Mouse (Mus musculus): Measurements from ENCODE around the gene Disp3.

DNA sequence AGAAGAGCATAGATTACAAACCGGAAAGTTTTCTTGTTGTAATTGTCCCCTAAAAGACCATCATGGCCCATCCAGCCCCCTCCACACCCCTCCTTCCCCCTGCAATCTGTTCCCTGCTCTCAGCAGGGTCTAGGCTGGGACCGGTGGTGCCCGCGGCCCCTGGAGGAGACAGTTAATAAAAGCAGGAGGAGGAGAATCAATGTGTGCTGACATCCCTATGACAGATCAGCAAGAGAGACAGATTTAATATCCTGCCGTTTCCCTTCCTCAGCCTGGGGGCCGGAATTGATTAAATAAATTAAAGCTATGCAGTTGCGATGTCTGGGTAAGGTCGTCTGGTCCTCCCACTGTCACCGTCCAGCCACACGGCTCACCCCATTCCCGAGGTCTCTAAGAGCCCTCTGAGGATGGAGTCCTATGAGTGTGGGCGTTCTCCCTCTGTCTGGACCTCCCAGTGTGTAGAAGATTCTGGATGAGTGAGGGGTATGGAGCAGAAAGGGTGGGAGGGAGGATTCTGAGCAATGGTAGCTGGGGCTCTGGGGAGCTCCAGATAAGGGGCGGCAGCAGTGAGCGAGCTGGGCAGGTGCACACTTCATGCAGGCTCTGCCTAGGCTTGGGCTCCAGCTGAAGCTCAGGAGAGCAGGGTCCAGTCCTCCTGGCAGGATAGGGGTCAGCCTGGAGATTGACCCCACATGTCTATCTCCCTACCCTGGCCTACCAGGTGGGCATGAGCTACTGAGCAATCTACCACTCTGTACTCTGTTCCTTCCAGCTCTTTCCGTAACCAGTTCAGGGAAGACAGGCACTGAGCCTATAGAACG lies 24.7 kb upstream of the Disp3 start:
- TF ChIP-seq EP300 (IDR thresholded peaks at IDR 0.05), result no peak
- no peak for TF ChIP-seq CTCF (IDR thresholded peaks at IDR 0.05)
